22 mouse cellular contexts compared by ENCODE assay signal in genomic region chr8:86749842-86750241, GRCm38 (mm10). TPM values are rescaled to one million over a fixed set of nuclear protein-coding genes. Genes with fewer than 3 reads are reported as not detected.
DNase-seq lines count a peak whose midpoint lies in the region.
"Had no signal": no experiment of that assay in that cellular context is flagged by ENCODE, and none has a peak within 500 bp of the region (broad histone marks: within the 10 kb centered on the region; RNA-seq: fewer than 3 reads in every experiment).

No protein-coding gene starts in this region.

- H3K9me3 ChIP-seq in heart, embryonic 10.5 days, result no peaks in the 10 kb centered on the region
- H3K9me3 ChIP-seq: embryonic facial prominence, embryonic 10.5 days; embryonic facial prominence, embryonic 12.5 days; forebrain, embryonic 13.5 days; forebrain, embryonic 15.5 days; G1E had no signal

- no peak overlapping the region for H3K27ac ChIP-seq in heart, embryonic 10.5 days
- H3K27ac ChIP-seq: embryonic facial prominence, embryonic 10.5 days; embryonic facial prominence, embryonic 12.5 days; forebrain, embryonic 13.5 days; forebrain, embryonic 15.5 days had no signal

- WGBS in heart, embryonic 10.5 days, result 32% methylated on average over 2 of the region's 2 CpGs

- peak; percentile 65 to 78 for DNase-seq in adrenal gland, adult (ENCODE audit: inconsistent age in 2 of 2, low spot score in 1 of 2)
- no peak for DNase-seq in adrenal gland, postnatal 10 days
- peak; percentile 62 for DNase-seq in heart, adult 11 months
- no peak for DNase-seq in heart, embryonic 10.5 days (ENCODE audit: low spot score)
- peak; percentile 8 for DNase-seq in mesoderm, embryonic 11.5 days (ENCODE audit: low read depth, low spot score)
- DNase-seq in spleen, postnatal 4 days (ENCODE audit: low spot score in 2 of 2), result no peak
- DNase-seq: adrenal gland, adult 2 months; B cell, adult 2 months; cerebellum, adult 11-12 months; cerebellum, adult 2 months; cerebellum, adult 9-10 months; cerebellum, postnatal 10 days; cerebellum, postnatal 25 days; forebrain, postnatal 0 days had no signal

- no peaks in the 10 kb centered on the region for H3K36me3 ChIP-seq in heart, embryonic 10.5 days
- H3K36me3 ChIP-seq: embryonic facial prominence, embryonic 10.5 days; embryonic facial prominence, embryonic 12.5 days; forebrain, embryonic 15.5 days; G1E had no signal

- no peaks in the 10 kb centered on the region for H3K27me3 ChIP-seq in heart, embryonic 10.5 days (ENCODE audit: insufficient read depth, poor library complexity, severe bottlenecking)
- H3K27me3 ChIP-seq: embryonic facial prominence, embryonic 12.5 days; forebrain, embryonic 13.5 days; forebrain, embryonic 15.5 days; Patski had no signal

- no peak overlapping the region for H3K4me3 ChIP-seq in heart, embryonic 10.5 days
- H3K4me3 ChIP-seq: embryonic facial prominence, embryonic 10.5 days; embryonic facial prominence, embryonic 12.5 days; forebrain, embryonic 13.5 days; forebrain, embryonic 15.5 days had no signal

- peaks cover 7% of the 10 kb centered on the region; the same call in 1 of the 2 replicates for H3K4me1 ChIP-seq in heart, embryonic 10.5 days
- H3K4me1 ChIP-seq: embryonic facial prominence, embryonic 12.5 days had no signal

RNA-seq across cellular contexts. Expression of gene Siah1a, which starts 4.1 kb away (rescaled TPM):
- total RNA-seq in adrenal gland, postnatal 10 days (2021), result 10 to 100 TPM; 19.4 to 23.0 TPM
- polyA plus RNA-seq in heart, embryonic 10.5 days (2016; fragmentation: Nextera tagmentation; extraction: Ambion mirVana), result 29.6 and 39.9 TPM in 2 replicates

RNA-seq across cellular contexts. Expression of gene Gm10638, which starts 4.3 kb away (rescaled TPM):
- total RNA-seq in adrenal gland, postnatal 10 days (2021), result 1 to 10 TPM; 2.8 to 2.9 TPM
- 2.9 and 4.8 TPM in 2 replicates for polyA plus RNA-seq in heart, embryonic 10.5 days (2016; fragmentation: Nextera tagmentation; extraction: Ambion mirVana)
- polyA plus RNA-seq: activated CD4-positive, CD25-positive, alpha-beta regulatory T cell, adult 4 months; CD4-positive, CD25-positive, alpha-beta regulatory T cell, adult 4 months had no signal

Comparison
In these comparisons a context has a peak if more than half of its experiments do, and no peak if none do; other contexts are left out.
1. DNase-seq: peak in adrenal gland, adult (2 of 2), heart, adult 11 months (single experiment) and mesoderm, embryonic 11.5 days (single experiment); none in adrenal gland, postnatal 10 days (single experiment), heart, embryonic 10.5 days (single experiment) and spleen, postnatal 4 days (0 of 2).